Mouse (Mus musculus) naive thymus-derived CD4-positive, alpha-beta T cell, adult 2 months (primary cell): ENCODE measurements around the gene Gnb2.

Experiments used
- DNase-seq: peaks from one replicate; pipeline ENCODE4 v3.0.0-alpha.2; 2011; ENCODE audit warnings: low read depth

Gnb2 gene

GRCm38 (mm10) chr5:137519691-137520550, 13.4 kb downstream of the Gnb2 start:
- DNase-seq: no peak

DNA sequence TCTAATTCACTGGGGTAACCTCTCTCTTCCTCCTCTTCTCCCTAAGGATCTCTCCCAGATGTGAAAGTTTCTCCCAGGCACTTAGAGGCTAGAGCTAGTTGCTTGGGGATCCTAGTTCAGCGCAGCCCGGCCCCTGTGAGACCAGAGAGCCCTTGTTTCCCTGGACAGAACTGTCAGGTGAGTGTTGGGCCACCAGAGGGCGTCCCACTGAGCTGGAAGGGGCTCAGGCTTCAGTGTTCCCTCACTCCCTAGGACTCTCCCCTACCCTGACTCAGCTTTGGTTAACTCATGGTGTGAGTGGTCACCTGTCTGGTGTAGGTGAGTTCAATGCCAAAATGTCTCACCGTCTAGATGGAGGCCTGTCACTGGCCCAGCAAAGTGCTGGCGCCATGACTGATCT, 14.9 kb downstream of the Gnb2 start, which contains the start of gene Gigyf1:
TSS of gene Gigyf1 (plus strand) at position 113 of the 400 bp plus-strand sequence.
- peak; percentile 49 for DNase-seq

DNA sequence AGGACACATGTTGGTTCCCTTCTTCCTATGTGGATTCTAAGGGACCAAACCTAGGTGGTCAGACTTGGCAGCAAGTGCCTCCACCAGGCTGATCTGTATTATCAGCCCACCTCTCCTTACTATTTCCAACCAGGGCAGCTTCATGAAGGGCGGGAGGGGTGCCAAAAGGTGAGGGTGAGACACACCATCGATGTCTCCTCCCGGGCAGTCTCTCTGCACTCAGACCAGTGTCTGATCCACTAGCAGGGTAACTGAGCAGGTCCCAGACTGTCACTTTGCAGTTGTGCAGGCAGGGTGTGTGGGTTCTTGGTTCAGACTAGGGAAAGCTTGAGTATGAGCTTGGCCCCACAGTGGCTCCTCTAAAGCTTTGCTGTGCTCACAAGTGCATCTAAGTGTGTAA, 18.5 kb downstream of the Gnb2 start:
- no peak for DNase-seq

DNA sequence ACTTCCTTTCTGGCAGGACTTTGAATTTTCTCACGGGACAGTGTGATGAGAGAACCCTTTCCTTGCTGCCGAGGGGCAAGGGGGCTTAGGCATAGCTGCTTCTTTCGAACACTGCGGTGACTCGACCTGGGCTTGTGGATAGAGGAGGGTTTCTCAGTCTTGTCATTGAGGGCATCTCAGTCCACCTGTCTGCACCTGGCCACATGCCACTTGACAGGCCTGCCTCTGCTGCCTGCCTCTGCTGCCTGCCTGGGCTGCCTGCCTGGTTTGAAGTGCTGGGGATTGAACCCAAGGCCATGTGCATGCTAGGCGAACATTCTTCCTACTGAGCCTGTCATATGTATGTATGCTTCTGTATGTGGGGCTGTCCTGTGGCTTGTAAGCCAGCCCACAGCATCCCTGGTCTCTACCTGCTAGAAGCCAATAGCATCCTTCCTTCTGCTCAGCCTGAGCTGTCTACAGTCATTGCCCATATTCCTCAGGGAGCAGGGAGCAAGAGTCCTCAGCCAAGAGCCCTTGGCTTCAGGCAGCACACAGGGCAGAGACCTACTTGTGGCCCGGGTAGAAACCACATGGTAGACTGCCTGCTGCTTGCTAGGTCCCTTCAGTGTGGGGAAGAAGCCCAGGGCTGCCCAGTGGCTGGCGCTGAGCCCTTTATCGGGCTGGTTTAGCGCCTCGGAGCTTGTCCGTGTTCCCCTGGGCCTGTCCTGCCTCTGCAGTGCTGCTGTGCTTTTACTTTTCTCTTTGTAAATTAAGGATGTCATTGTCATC, 19.2 kb downstream of the Gnb2 start:
- DNase-seq: no peak

DNA sequence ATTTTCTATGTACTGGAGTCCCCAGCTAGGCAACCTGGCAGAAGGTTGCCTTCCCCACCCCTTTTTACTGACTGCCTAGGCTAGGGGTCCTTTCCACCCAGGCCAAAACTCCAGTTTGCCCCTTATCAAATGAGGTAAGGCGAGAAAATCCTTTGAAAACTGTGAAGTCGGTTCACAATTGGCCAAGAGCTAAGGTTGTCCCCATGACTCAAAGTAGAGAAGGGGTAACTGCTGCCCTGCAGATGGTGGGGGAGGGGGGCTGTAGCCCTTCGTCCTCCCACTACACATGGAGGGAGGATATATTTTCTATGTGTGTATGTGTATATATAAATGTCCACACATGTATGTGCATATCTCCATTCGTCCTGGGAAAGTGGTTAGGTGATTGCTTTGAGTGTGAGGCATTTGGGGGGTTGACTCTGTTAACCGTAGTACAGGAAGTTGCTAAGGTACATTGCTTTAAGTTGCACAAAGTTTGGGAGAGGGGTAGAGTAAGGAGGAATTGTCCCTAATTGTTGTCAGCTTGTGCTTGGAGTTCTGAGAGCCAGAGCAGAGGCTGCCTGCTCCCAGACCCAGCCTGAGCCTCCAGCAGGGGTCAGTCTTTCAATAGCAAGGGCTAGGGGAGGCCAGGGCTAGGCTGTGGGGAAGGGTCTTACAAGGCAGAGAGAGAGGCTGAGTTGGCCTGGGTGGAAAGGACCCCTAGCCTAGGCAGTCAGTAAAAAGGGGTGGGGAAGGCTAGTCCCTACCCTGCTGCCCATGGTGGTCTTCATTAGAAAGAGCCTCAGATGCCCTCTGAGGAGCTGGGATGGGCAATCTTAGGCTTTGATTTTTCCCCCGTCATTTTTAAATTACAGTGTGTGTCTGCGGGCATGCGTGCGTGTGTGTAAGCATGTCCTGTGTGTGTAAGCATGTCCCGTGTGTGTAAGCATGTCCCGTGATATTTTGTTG, 20.2 kb downstream of the Gnb2 start:
- peak; percentile 43 for DNase-seq

DNA sequence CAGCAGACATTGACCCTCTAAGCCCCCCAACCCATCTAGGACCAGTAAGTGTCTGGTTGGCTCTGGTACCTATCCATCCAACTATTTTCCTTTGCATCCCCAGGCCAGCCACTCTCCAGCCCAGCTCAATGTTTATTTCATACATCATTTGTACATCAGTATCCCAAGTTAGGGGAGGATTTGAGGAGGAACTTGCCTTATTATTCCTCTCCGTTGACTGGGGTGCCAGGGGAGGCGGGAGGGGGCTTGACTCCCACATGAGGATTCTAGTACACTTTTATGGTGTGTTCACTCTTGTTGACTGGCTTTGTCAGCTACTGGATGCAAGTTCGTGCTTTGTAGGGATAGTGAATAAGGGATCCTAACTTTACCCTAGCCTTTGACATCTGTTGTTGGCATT, 21.6 kb downstream of the Gnb2 start:
- no peak for DNase-seq

- peak; percentile 26 for DNase-seq
Observed at GRCm38 (mm10) chr5:137510573-137511390, 22.5 kb downstream of the Gnb2 start.

GRCm38 (mm10) chr5:137510014-137510501, 23.3 kb downstream of the Gnb2 start:
- peak; percentile 82 for DNase-seq

DNA sequence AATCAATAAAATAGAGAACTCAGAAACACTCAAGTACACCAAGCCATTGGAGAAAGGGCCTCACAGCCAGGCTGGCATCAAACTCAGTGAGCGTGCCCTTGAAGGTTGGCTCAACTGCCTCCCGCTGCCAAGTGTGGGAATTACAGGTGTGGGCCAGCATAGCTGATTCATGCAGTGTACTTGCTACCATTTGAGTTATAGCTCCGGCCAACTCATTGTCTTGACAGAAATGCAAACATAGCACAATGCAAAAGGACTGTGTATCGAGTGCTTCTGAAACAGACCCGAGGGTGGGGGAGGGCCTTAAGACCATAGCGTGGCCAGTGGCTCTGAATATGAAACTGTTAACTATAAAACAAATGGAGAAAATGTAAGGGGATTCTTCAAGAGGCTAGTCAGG, 29.3 kb downstream of the Gnb2 start:
- no peak for DNase-seq

DNA sequence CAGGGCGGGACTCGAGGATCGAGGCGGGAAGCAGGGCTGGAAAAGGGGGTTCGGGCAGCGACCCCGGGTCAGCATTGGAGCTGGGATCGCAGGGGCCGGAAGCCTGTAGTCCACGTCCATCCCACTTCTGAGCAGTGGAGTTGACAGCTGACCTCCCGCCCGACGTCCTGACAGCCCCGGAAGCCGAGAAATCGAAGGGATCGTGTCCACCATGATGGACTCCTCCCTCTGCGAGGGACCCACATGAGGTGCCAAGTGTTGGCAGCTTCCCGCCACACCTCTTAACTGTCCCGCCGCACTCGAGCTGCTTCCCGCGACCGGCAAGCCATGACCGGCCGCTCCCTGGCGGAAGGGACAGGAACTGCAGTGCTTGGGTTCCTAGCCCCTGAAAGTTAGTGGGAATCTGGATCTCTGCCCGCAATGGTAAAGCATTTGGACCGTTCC, 30.6 kb downstream of the Gnb2 start:
- DNase-seq: no peak

- DNase-seq: peak; percentile 100
Observed at GRCm38 (mm10) chr5:137501709-137502666, 31.3 kb downstream of the Gnb2 start, which contains the start of gene Pop7. Pop7 (minus strand) TSS chr5:137502518.

GRCm38 (mm10) chr5:137500186-137500585, 33.1 kb downstream of the Gnb2 start:
- no peak for DNase-seq

DNA sequence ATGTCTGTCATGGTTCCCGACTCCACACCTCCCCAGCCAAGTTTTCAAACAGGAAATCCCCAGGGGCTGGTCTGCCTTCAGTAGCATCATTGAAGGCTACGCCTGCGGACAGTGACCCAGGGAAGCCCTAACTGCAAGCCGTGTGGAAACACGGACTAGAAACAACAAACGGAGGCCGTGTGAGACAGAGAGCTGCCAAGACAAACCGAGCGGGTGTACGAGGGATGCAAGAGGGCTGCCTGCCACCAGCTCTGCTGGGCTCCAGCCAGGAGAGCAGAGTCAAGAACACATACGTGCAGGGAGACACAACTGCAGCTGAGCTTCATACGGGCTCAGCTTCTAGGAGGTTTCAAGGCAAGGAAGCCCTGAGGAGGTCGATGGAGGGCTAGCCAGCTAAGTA, 39.5 kb downstream of the Gnb2 start:
- no peak for DNase-seq

GRCm38 (mm10) chr5:137491559-137491958, 41.8 kb downstream of the Gnb2 start:
- no peak for DNase-seq

- DNase-seq: peak; percentile 25
Observed at GRCm38 (mm10) chr5:137487616-137488015, 45.7 kb downstream of the Gnb2 start.

- no peak for DNase-seq
Observed at GRCm38 (mm10) chr5:137485851-137486155, 47.5 kb downstream of the Gnb2 start.

DNA sequence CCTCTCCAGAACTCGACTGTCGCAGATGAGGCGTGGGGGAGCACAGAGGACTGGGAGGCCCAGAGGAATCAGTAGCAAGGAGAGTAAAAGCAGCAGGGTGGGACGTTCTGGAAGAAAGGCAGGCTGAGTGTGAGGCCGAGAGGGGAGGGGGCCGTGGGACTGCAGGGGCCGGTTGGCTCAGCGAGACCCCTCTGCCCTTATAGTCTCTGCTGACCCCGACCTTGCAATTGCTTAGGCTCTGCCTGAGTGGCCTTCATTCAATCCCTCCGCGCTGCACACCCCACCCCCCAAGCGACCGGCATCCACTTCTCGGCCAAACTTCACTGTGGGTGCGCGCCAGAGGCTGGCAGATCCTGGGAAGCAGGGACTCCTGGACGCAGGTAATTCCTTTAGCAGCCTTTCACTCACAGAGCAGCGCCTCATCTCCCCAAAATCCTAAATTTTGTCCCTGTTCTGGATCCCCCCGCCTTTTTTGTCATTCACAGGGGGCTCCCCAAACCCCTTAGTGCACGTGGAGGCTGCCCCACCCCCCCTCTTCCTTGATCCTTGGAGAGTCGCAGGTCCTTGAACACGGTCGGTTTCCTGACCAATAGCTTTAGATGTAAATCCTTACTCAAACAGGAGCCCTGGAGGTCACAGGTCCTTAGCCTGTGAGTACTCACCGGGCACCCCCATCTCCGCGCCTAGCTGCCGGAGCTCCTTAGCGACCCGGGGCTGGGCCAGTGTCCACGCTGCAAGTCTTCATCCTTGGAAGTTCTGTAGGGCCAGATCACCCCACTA, 48.0 kb downstream of the Gnb2 start:
- DNase-seq: no peak

DNA sequence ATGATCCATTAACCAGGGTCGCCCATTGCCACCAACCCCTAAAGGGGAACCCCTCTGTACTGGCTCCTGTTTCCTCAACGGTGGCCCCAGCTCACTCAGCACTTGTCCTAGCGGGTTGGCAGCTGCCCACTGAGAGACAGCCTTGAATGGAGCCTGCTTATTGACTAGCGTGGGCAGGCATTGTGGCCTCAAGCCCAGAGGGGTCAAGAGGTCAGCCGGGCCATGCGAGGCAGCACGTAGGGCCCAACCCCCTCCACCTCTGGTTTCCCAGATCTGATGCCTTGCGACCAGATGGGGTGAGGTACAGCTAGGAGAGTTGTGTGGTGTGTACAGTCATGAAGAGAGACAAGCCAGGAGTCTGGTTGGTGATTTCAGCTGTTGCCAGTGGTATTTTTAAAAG, 51.4 kb downstream of the Gnb2 start:
- DNase-seq: no peak

DNA sequence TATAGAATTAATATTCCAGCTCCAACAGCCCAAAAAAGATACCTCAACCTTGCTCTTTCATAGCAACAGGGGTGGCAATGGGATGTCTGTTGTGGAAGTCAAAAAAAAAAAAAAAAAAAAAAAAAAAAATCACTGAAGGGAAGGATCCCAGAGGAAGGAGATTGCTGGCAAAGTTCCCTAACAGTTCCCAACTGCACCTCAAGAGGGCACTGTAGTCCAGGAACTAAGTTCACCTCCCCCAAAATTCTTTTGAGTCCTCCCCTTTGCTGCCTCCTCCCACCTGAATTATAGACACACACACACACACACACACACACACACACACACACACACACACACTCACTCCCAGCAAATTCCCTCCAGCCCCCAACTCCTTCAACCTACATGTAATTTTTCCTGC, 52.2 kb downstream of the Gnb2 start:
- DNase-seq: peak; percentile 70
